Mouse (Mus musculus): ENCODE results near the gene Olfr478.
"Not testable (repeated sequence)": the region's sequence is repeated elsewhere in the genome, so short reads cannot be mapped to it uniquely, and the experiment has no call there.

The Olfr478 gene

GRCm38 (mm10) chr7:108033889-108034288, at the start of gene Olfr478:
Gene Olfr478 (minus strand): TSS chr7:108033989.
- DNase-seq (ENCODE audit: low read depth, low spot score): no peak

GRCm38 (mm10) chr7:108079555-108079954, 45.8 kb upstream of the Olfr478 start, which contains the start of gene Olfr481:
Gene Olfr481 (plus strand): TSS chr7:108079855.
- DNase-seq (ENCODE audit: low read depth, low spot score): no peak

- no peak for DNase-seq (ENCODE audit: low read depth, low spot score)
These were observed 33.5 kb upstream of the Olfr478 start, which contains the start of gene Olfr480 for GRCm38 (mm10) chr7:108067246-108067645. Gene Olfr480 (minus strand): TSS chr7:108067346.

GRCm38 (mm10) chr7:108050393-108050792, 16.6 kb upstream of the Olfr478 start, which contains the start of gene Olfr479:
Gene Olfr479 (plus strand): TSS chr7:108050693.
- DNase-seq (ENCODE audit: low read depth, low spot score): no peak

GRCm38 (mm10) chr7:108014256-108014655, 19.5 kb downstream of the Olfr478 start:
- DNase-seq (ENCODE audit: low read depth, low spot score): not testable (repeated sequence)

- no peak for DNase-seq (ENCODE audit: low read depth, low spot score)
These were observed 47.4 kb downstream of the Olfr478 start, which contains the start of gene Olfr477 for GRCm38 (mm10) chr7:107986393-107986792. Gene Olfr477 (plus strand): TSS chr7:107986693.
